Mouse (Mus musculus) MEL (cell line): ENCODE measurements around the gene Epn3.

Source experiments
- JUND ChIP-seq: IDR thresholded peaks from 2 replicates; pipeline ENCODE4 v1.6.1; 2011; ENCODE audit warnings: low read depth, mild to moderate bottlenecking, improper control_type of control experiment, low read length
- USF1 ChIP-seq: IDR thresholded peaks from 2 replicates; pipeline ENCODE4 v1.6.1; 2014; ENCODE audit warnings: low read depth, mild to moderate bottlenecking, inconsistent platforms, low read length, improper control_type of control experiment, moderate library complexity
- ZC3H11A ChIP-seq: IDR thresholded peaks from 2 replicates; pipeline ENCODE4 v1.6.1; 2012; ENCODE audit warnings: low read depth, mild to moderate bottlenecking, inconsistent platforms, low read length, improper control_type of control experiment

GRCm38 (mm10) chr11:94449886-94450285 is 49.9 kb downstream of the Epn3 start:
- TF ChIP-seq USF1 (no peak), JUND (no peak), ZC3H11A (no peak)
